ENCODE assay signal across 9 mouse cellular contexts in the genomic region with DNA sequence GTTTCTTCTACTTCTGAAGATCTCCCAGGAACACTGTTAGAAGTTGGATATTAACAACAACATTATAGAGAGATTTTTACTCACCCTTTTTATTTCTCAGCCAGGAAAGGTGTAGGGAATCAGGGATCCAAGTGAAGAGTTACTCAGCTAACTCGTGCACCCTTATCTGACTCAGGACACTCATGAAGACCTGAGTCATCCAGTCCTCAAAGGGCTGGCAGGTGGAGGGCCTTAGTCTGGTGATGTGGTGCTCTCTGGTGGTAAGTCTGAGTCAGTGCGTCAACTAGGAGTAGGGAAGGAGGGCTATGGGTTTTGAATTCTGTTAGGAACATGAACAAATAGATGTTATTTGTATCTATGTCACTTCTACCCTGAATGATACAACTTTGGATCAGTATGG. TPM values are rescaled to one million over a fixed set of nuclear protein-coding genes. Genes with fewer than 3 reads are reported as not detected.
DNase-seq lines count a peak whose midpoint lies in the region; ATAC-seq and TF ChIP-seq lines count a peak whose summit lies in the region.
"Had no signal": no experiment of that assay in that cellular context is flagged by ENCODE, and none has a peak within 500 bp of the region (broad histone marks: within the 10 kb centered on the region; RNA-seq: fewer than 3 reads in every experiment).

No protein-coding gene starts in this region.

- no peak overlapping the region for H3K4me2 ChIP-seq in limb, embryonic 14.5 days (replicated peaks; ENCODE audit: low read depth, low read length, severe bottlenecking)
- H3K4me2 ChIP-seq: stomach, embryonic 15.5 days had no signal

- TF ChIP-seq CTCF in bone marrow macrophage, adult 2 months (IDR thresholded peaks at IDR 0.05; ENCODE audit: low read depth, low read length), result peak; percentile 43

- no peak overlapping the region for H3K9ac ChIP-seq in ES-E14 (ENCODE audit: insufficient read depth, low read depth, low read length, poor library complexity, severe bottlenecking)
- no peak overlapping the region for H3K9ac ChIP-seq in limb, embryonic 14.5 days (ENCODE audit: low read depth, low read length, severe bottlenecking)
- H3K9ac ChIP-seq: stomach, embryonic 15.5 days had no signal

- no peaks in the 10 kb centered on the region for H3K4me1 ChIP-seq in ES-E14 (ENCODE audit: control insufficient read depth in 2 of 2, insufficient read depth in 2 of 2, low read length in 2 of 2, poor library complexity in 1 of 2)
- H3K4me1 ChIP-seq in bone marrow macrophage, adult 2 months (ENCODE audit: control insufficient read depth, insufficient read depth, low read length), result peaks cover 25% of the 10 kb centered on the region
- H3K4me1 ChIP-seq in limb, embryonic 14.5 days (ENCODE audit: control insufficient read depth, insufficient read depth, low read length), result no peaks in the 10 kb centered on the region
- H3K4me1 ChIP-seq: stomach, embryonic 15.5 days had no signal

- TF ChIP-seq POLR2A in bone marrow macrophage, adult 2 months (IDR thresholded peaks at IDR 0.05; ENCODE audit: borderline replicate concordance, low read depth, low read length), result no peak
- TF ChIP-seq POLR2A in limb, embryonic 14.5 days (IDR thresholded peaks at IDR 0.05; ENCODE audit: borderline replicate concordance, extremely low read depth, insufficient read depth, insufficient read length), result no peak

- in situ Hi-C loops in ES-E14 (cut with MboI; ENCODE audit: low sequenced_read_pairs in 2 of 2, unreplicated experiment in 2 of 2), result no loop called here

- ATAC-seq in limb, embryonic 14.5 days (ENCODE audit: low FRiP score, low read depth), result no peak

- no peak overlapping the region for H3K27ac ChIP-seq in ES-E14 (ENCODE audit: insufficient read depth, low read depth, low read length, poor library complexity, severe bottlenecking)
- no peak overlapping the region for H3K27ac ChIP-seq in bone marrow macrophage, adult 2 months (ENCODE audit: insufficient read depth, low read depth, low read length)
- no peak overlapping the region for H3K27ac ChIP-seq in limb, embryonic 14.5 days (replicated peaks; ENCODE audit: low read depth, low read length)
- H3K27ac ChIP-seq: stomach, embryonic 15.5 days had no signal

- H3K36me3 ChIP-seq in ES-E14 (ENCODE audit: control insufficient read depth, insufficient read depth, low read length, poor library complexity, severe bottlenecking), result no peaks in the 10 kb centered on the region
- no peaks in the 10 kb centered on the region for H3K36me3 ChIP-seq in limb, embryonic 14.5 days (ENCODE audit: control insufficient read depth, insufficient read depth, low read length)
- H3K36me3 ChIP-seq: stomach, embryonic 15.5 days had no signal

- H3K27me3 ChIP-seq in limb, embryonic 14.5 days (ENCODE audit: control insufficient read depth, insufficient read depth, low read length), result no peaks in the 10 kb centered on the region
- H3K27me3 ChIP-seq: stomach, embryonic 15.5 days had no signal

- WGBS in limb, embryonic 14.5 days, result 9% methylated on average over 2 of the region's 2 CpGs

- DNase-seq in layer of hippocampus, postnatal 14 days (ENCODE audit: low spot score in 2 of 2), result peak; percentile 2 to 4
- DNase-seq in layer of hippocampus, postnatal 25 days (ENCODE audit: extremely low spot score in 1 of 2, low spot score in 1 of 2), result no peak
- peak; percentile 52 for DNase-seq in ES-E14 (ENCODE audit: low read depth, low spot score)
- DNase-seq in fat pad, adult 2 months (ENCODE audit: extremely low read depth, low read depth, low spot score), result peak; percentile 2
- DNase-seq in limb, embryonic 14.5 days (ENCODE audit: low spot score), result peak; percentile 24
- peak; percentile 66 for DNase-seq in retina, postnatal 1 day
- DNase-seq in urinary bladder, postnatal 10 days (ENCODE audit: low spot score), result no peak

- no peaks in the 10 kb centered on the region for H3K9me3 ChIP-seq in ES-E14 (ENCODE audit: control insufficient read depth, insufficient read depth, low read depth, low read length)
- H3K9me3 ChIP-seq in limb, embryonic 14.5 days (ENCODE audit: control insufficient read depth, low read length), result no peaks in the 10 kb centered on the region
- H3K9me3 ChIP-seq: stomach, embryonic 15.5 days had no signal

- no peak overlapping the region for H3K4me3 ChIP-seq in ES-E14 (ENCODE audit: insufficient read depth in 1 of 2, low read depth in 1 of 2, low read length in 2 of 2, poor library complexity in 1 of 2, severe bottlenecking in 1 of 2)
- no peak overlapping the region for H3K4me3 ChIP-seq in bone marrow macrophage, adult 2 months (ENCODE audit: insufficient read depth, low read length)
- no peak overlapping the region for H3K4me3 ChIP-seq in limb, embryonic 14.5 days (replicated peaks; ENCODE audit: low read length)
- H3K4me3 ChIP-seq: stomach, embryonic 15.5 days had no signal

TF ChIP-seq in ES-E14, 5 proteins besides CTCF, POLR2A, EP300 and RAD21:
- TF ChIP-seq MAFK (IDR thresholded peaks at IDR 0.05; ENCODE audit: insufficient read depth, low read depth, low read length) (peak; percentile 87), ZNF384 (IDR thresholded peaks at IDR 0.05; ENCODE audit: low read depth, low read length) (no peak), CHD2 (IDR thresholded peaks at IDR 0.05; ENCODE audit: low read depth, low read length) (no peak), HCFC1 (IDR thresholded peaks at IDR 0.05; ENCODE audit: borderline replicate concordance, insufficient read depth, low read length) (no peak), ZC3H11A (IDR thresholded peaks at IDR 0.05; ENCODE audit: borderline replicate concordance, low read depth, low read length) (peak; percentile 59; the same call in 1 of the 2 replicates)

RNA-seq across cellular contexts. Expression of a gene that starts 47.2 kb away (rescaled TPM):
- not detected for total RNA-seq in layer of hippocampus, postnatal 14 days (2021)
- not detected for total RNA-seq in layer of hippocampus, postnatal 25 days (2021)
- 0.27 and 0.32 TPM in 2 replicates for total RNA-seq in ES-E14 (2012; rRNA removed)
- not detected in 2 replicates for polyA plus RNA-seq in bone marrow macrophage, adult 2 months (2012; ENCODE audit: insufficient read depth, insufficient read length, missing spikeins)
- not detected in 2 replicates for polyA plus RNA-seq in limb, embryonic 14.5 days (2012; rRNA removed)
- not detected in 2 replicates for polyA plus RNA-seq in limb, embryonic 14.5 days (2014; fragmentation: Nextera tagmentation; extraction: Ambion mirVana)
- polyA plus RNA-seq: stomach, embryonic 15.5 days had no signal

RNA-seq across cellular contexts. Expression of a gene that starts 49.4 kb away (rescaled TPM):
- total RNA-seq in layer of hippocampus, postnatal 14 days (2021), result 100 to 1,000 TPM in 1 of 2 experiments, 10 to 100 TPM in 1; 98.9 to 116 TPM
- total RNA-seq in layer of hippocampus, postnatal 25 days (2021), result 100 to 1,000 TPM; 165 to 186 TPM
- 6.1 and 6.6 TPM in 2 replicates for total RNA-seq in ES-E14 (2012; rRNA removed)
- not detected in 2 replicates for polyA plus RNA-seq in bone marrow macrophage, adult 2 months (2012; ENCODE audit: insufficient read depth, insufficient read length, missing spikeins)
- polyA plus RNA-seq in limb, embryonic 14.5 days (2012; rRNA removed), result 20.4 and 25.8 TPM in 2 replicates
- polyA plus RNA-seq in limb, embryonic 14.5 days (2014; fragmentation: Nextera tagmentation; extraction: Ambion mirVana), result 20.5 and 25.7 TPM in 2 replicates

Comparison
In these comparisons a context has a peak if more than half of its experiments do, and no peak if none do; other contexts are left out.
1. DNase-seq: peak in layer of hippocampus, postnatal 14 days (2 of 2), ES-E14 (single experiment), fat pad, adult 2 months (single experiment), limb, embryonic 14.5 days (single experiment) and retina, postnatal 1 day (single experiment); none in layer of hippocampus, postnatal 25 days (0 of 2) and urinary bladder, postnatal 10 days (single experiment).
2. RNA of a gene that starts 49.4 kb away (total RNA-seq): 165 to 186 TPM in layer of hippocampus, postnatal 25 days and 98.9 to 116 TPM in layer of hippocampus, postnatal 14 days; 6.1 to 6.6 TPM in ES-E14; every median in the first group is over 10 times any median in the second.